Mouse (Mus musculus) forebrain, embryonic 14.5 days (tissue): ENCODE measurements around the gene Defa20. TPM values are rescaled to one million over a fixed set of nuclear protein-coding genes. Genes with fewer than 3 reads are reported as not detected.
"Not testable (repeated sequence)": the region's sequence is repeated elsewhere in the genome, so short reads cannot be mapped to it uniquely, and the experiment has no call there.

Experiments
- ATAC-seq: fragments of 200-750 bp; cut with Nextera tagmentation; 2 replicates; pipeline ENCODE4 v1.8.0; 2017; ENCODE audit warnings: mild to moderate bottlenecking, moderate library complexity
- DNase-seq: peaks from one replicate; pipeline ENCODE4 v3.0.0-alpha.2; 2015; ENCODE audit warnings: low spot score
- H3K27ac ChIP-seq: fragments of 300-500 bp; sonication (generic); 2 replicates; pipeline ENCODE4 v1.5.1; 2014; ENCODE audit warnings: low read depth, mild to moderate bottlenecking, control low read depth, low read length, moderate library complexity
- H3K27me3 ChIP-seq: fragments of 300-500 bp; sonication (generic); replicated peaks from 2 replicates; pipeline ENCODE4 v1.6.1; 2014; ENCODE audit warnings: low read length, control low read depth, mixed read lengths; ENCODE audit not compliant: control insufficient read depth, insufficient read depth
- H3K36me3 ChIP-seq: fragments of 300-500 bp; sonication (generic); 2 replicates; pipeline ENCODE4 v1.6.1; 2014; ENCODE audit warnings: low read length, control low read depth; ENCODE audit not compliant: control insufficient read depth, insufficient read depth
- H3K4me1 ChIP-seq: fragments of 300-500 bp; sonication (generic); 2 replicates; pipeline ENCODE4 v1.6.1; 2014; ENCODE audit warnings: antibody characterized with exemption, low read length, control low read depth; ENCODE audit not compliant: control insufficient read depth, insufficient read depth
- H3K4me2 ChIP-seq: fragments of 300-500 bp; sonication (generic); 2 replicates; pipeline ENCODE4 v1.6.1; 2014; ENCODE audit warnings: mild to moderate bottlenecking, control low read depth, low read length
- H3K4me3 ChIP-seq: fragments of 300-500 bp; sonication (generic); 2 replicates; pipeline ENCODE4 v1.5.1; 2014; ENCODE audit warnings: low read depth, low read length, control low read depth
- H3K9ac ChIP-seq: fragments of 300-500 bp; sonication (generic); 2 replicates; pipeline ENCODE4 v1.6.1; 2014; ENCODE audit warnings: mild to moderate bottlenecking, low read length, control low read depth, moderate library complexity
- H3K9me3 ChIP-seq: fragments of 300-500 bp; sonication (generic); replicated peaks from 2 replicates; pipeline ENCODE4 v1.6.1; 2016; ENCODE audit warnings: low read length, control low read depth, mixed read lengths; ENCODE audit not compliant: control insufficient read depth
- WGBS: fragments of 180-500 bp; shearing (Covaris S2); extraction: QIAGEN DNeasy Blood & Tissue Kit; methylation state at CpG from one replicate; pipeline ENCODE4 v1.1.7; 2014; 5-methylcytosine and 5-hydroxymethylcytosine counted together
- polyA plus RNA-seq: library from polyadenylated mRNA; unstranded; fragments of >200 nt; fragmentation: Nextera tagmentation; extraction: Ambion mirVana; gene quantifications from 2 replicates; pipeline ENCODE4 v1.2.1, GENCODE M21; 2014

Gene Defa20
- not detected in 2 replicates for polyA plus RNA-seq

- WGBS, result no CpG with 5 or more reads among the region's 2 CpGs
- not testable (repeated sequence) for H3K27me3 ChIP-seq, DNase-seq, H3K4me2 ChIP-seq, H3K9ac ChIP-seq, H3K9me3 ChIP-seq, H3K4me1 ChIP-seq, ATAC-seq, H3K27ac ChIP-seq, H3K4me3 ChIP-seq, H3K36me3 ChIP-seq
These were observed at the start of gene Defa20 for GRCm38 (mm10) chr8:21508958-21509357. TSS of gene Defa20 (plus strand) at chr8:21509258.

- H3K4me3 ChIP-seq, H3K4me1 ChIP-seq, DNase-seq, H3K9me3 ChIP-seq, H3K4me2 ChIP-seq, H3K27me3 ChIP-seq, H3K27ac ChIP-seq, H3K9ac ChIP-seq, ATAC-seq, H3K36me3 ChIP-seq: not testable (repeated sequence)
- no CpG with 5 or more reads among the region's 2 CpGs for WGBS
These were observed 19.7 kb downstream of the Defa20 start, which contains the start of gene Defa32 for GRCm38 (mm10) chr8:21528732-21529131. TSS of gene Defa32 (plus strand) at chr8:21529032.

Other genes starting within 250 kb of the Defa20 start
- gene Defa27, start 193.7 kb upstream of the Defa20 start, polyA plus RNA-seq, result not detected in 2 replicates
- gene Defa29, start 182.2 kb upstream of the Defa20 start, polyA plus RNA-seq, result not detected in 2 replicates
- gene Defa2, start 130.7 kb upstream of the Defa20 start, polyA plus RNA-seq, result not detected in 2 replicates
- gene Defa33, start 117.4 kb upstream of the Defa20 start, polyA plus RNA-seq, result not detected in 2 replicates
- not detected in 2 replicates for gene Defa36, start 81.8 kb upstream of the Defa20 start, polyA plus RNA-seq
- gene Gm7849, start 52.7 kb upstream of the Defa20 start, polyA plus RNA-seq, result not detected in 2 replicates
- gene Defa32, start 19.8 kb downstream of the Defa20 start, polyA plus RNA-seq, result not detected in 2 replicates
- not detected in 2 replicates for gene Defa37, start 56.1 kb downstream of the Defa20 start, polyA plus RNA-seq
- gene Defa28, start 73.7 kb downstream of the Defa20 start, polyA plus RNA-seq, result not detected in 2 replicates
- gene Gm7861, start 85.2 kb downstream of the Defa20 start, polyA plus RNA-seq, result not detected in 2 replicates
- not detected in 2 replicates for gene Defa26, start 108.9 kb downstream of the Defa20 start, polyA plus RNA-seq
- not detected in 2 replicates for gene Defa17, start 146.5 kb downstream of the Defa20 start, polyA plus RNA-seq
- not detected in 2 replicates for gene Defa34, start 156.5 kb downstream of the Defa20 start, polyA plus RNA-seq
- gene AY761184, start 194.4 kb downstream of the Defa20 start, polyA plus RNA-seq, result not detected in 2 replicates
- gene Defa24, start 225.2 kb downstream of the Defa20 start, polyA plus RNA-seq, result not detected in 2 replicates